Mouse (Mus musculus) T-cell, adult 66 days (primary cell): Measurements from ENCODE around the gene Avpr1b. TPM values are rescaled to one million over a fixed set of nuclear protein-coding genes. Genes with fewer than 3 reads are reported as not detected.

Experiments used
- total RNA-seq, 2 experiments: library from RNA; stranded (reverse); gene quantifications; 3 replicates in 1 of 2; 4 replicates in 1 of 2; pipeline ENCODE4 v1.2.4; 2023

The Avpr1b gene
- total RNA-seq = not detected

DNA sequence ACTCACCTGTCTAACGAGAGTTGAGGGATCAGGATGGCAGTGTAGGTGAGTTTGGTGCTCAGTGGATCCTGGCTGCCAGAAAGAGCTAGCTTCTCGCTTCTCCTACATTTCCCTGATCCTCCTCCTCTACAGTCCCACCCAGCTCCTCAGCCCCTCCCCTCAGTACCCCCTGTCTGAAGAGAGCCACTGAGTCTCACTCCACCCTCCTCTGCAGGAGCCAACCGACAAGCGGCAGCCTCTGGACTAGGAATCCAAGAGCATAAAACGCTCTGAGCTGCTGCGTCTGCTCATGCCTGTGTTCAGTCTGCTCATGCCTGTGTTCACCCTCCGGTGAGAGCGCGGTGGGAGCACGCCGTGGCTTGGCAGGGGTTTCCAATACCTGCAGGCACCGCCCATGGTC is at the start of gene Avpr1b:
Gene Avpr1b, plus strand, starts transcription at position 335 of the 400 bp plus-strand sequence.

DNA sequence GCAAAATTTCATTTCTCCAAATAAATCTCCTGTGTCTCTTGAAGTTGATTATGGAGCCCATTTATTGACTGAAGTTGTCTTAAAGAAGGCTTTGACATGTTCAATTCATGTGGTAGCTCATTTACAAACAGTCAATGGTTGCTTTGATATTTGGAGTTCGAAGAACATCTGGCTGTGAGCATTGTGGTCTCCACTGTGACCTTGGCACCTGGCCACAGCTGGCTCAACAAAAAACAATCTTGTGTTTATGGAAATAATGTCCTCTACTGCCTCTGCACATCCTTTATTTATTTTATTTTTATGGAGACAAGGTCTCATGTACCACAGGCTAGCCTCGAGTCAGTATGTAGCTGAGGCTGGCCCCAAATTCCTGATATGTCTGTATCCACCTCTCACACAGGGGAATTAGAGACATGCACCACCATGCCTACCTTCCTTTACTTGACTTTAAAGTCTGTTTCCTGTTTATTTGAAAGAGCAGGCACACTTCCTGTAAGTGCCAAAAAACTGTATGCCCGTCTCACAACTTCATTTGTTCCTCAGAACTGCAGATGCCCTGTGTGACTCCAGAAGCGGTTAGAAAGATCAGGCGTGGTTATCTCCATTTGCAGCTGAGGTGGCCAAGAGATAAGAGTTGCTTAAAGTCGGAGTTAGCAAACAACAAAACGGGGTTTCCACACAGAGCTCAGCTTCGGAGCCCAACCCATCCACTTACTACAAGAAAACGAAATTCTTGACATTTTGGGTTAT is 38.9 kb downstream of the Avpr1b start, which contains the start of gene Ctse:
Gene Ctse, plus strand, starts transcription at position 516 of the 750 bp plus-strand sequence.

Other genes starting within 250 kb of the Avpr1b start
- gene Srgap2, start 71.9 kb upstream of the Avpr1b start, total RNA-seq = 10 to 100 TPM; 64.6 to 71.5 TPM
- gene Fam72a, start 71.3 kb upstream of the Avpr1b start, total RNA-seq = 1 to 10 TPM in 1 of 2 experiments, under 1 TPM in 1; 0.95 to 1.1 TPM
- gene Ctse, start 39.1 kb downstream of the Avpr1b start, total RNA-seq = 100 to 1,000 TPM; 147 to 168 TPM
- 1 to 10 TPM; 1.5 to 1.7 TPM for gene Rab7b, start 89.5 kb downstream of the Avpr1b start, total RNA-seq
- gene Slc26a9, start 144.8 kb downstream of the Avpr1b start, total RNA-seq = not detected
- gene Pm20d1, start 198.1 kb downstream of the Avpr1b start, total RNA-seq = not detected
- gene Slc41a1, start 228.3 kb downstream of the Avpr1b start, total RNA-seq = 10 to 100 TPM; 30.3 to 34.7 TPM